ENCODE assay signal across 22 mouse cellular contexts in genomic region chr3:153144217-153144616, GRCm38 (mm10).
DNase-seq lines count a peak whose midpoint lies in the region; ATAC-seq lines count a peak whose summit lies in the region.
"Had no signal": no experiment of that assay in that cellular context is flagged by ENCODE, and none has a peak within 500 bp of the region (broad histone marks: within the 10 kb centered on the region; RNA-seq: fewer than 3 reads in every experiment).

No protein-coding gene starts in this region.

- DNase-seq in forebrain, embryonic 14.5 days (ENCODE audit: low spot score), result peak; percentile 22
- DNase-seq in midbrain, embryonic 14.5 days, result peak; percentile 51
- no peak for DNase-seq in midbrain, embryonic 11.5 days (ENCODE audit: low spot score, missing footprints)
- DNase-seq in embryonic facial prominence, embryonic 10.5 days (ENCODE audit: low spot score), result peak; percentile 3
- peak; percentile 71 for DNase-seq in layer of hippocampus, adult 9-11 months
- no peak for DNase-seq in lung, postnatal 10 days
- DNase-seq in spleen, postnatal 4 days (ENCODE audit: low spot score in 2 of 2), result no peak
- DNase-seq: adrenal gland, postnatal 25 days; cerebellum, postnatal 25 days; gastrocnemius, adult 2 months; kidney, adult 2 months; kidney, postnatal 25 days; liver; lung, adult 18-20 months; lung, postnatal 36 days; spleen, adult 18-20 months had no signal

- WGBS in forebrain, embryonic 14.5 days, result 61% methylated on average over 10 of the region's 10 CpGs
- 61% methylated on average over 10 of the region's 10 CpGs for WGBS in forebrain, embryonic 15.5 days
- 62% methylated on average over 10 of the region's 10 CpGs for WGBS in midbrain, embryonic 14.5 days
- 86% methylated on average over 10 of the region's 10 CpGs for WGBS in midbrain, embryonic 11.5 days
- WGBS in embryonic facial prominence, embryonic 10.5 days, result 82% methylated on average over 10 of the region's 10 CpGs

- no peak overlapping the region for H3K9ac ChIP-seq in forebrain, embryonic 14.5 days (ENCODE audit: low read length)
- no peak overlapping the region for H3K9ac ChIP-seq in forebrain, embryonic 15.5 days (replicated peaks)
- no peak overlapping the region for H3K9ac ChIP-seq in midbrain, embryonic 14.5 days (replicated peaks; ENCODE audit: low read length)
- no peak overlapping the region for H3K9ac ChIP-seq in midbrain, embryonic 11.5 days (ENCODE audit: low read length)
- H3K9ac ChIP-seq: heart, embryonic 15.5 days; midbrain, embryonic 12.5 days had no signal

- H3K36me3 ChIP-seq in forebrain, embryonic 14.5 days (ENCODE audit: control insufficient read depth, insufficient read depth, low read length), result no peaks in the 10 kb centered on the region
- no peaks in the 10 kb centered on the region for H3K36me3 ChIP-seq in forebrain, embryonic 15.5 days
- no peaks in the 10 kb centered on the region for H3K36me3 ChIP-seq in midbrain, embryonic 14.5 days (ENCODE audit: control insufficient read depth, insufficient read depth, low read length)
- no peaks in the 10 kb centered on the region for H3K36me3 ChIP-seq in midbrain, embryonic 11.5 days (ENCODE audit: control insufficient read depth, insufficient read depth, low read length)
- H3K36me3 ChIP-seq in embryonic facial prominence, embryonic 10.5 days (replicated peaks), result no peaks in the 10 kb centered on the region
- H3K36me3 ChIP-seq: heart, embryonic 15.5 days; midbrain, embryonic 12.5 days had no signal

- no peak overlapping the region for H3K27ac ChIP-seq in forebrain, embryonic 14.5 days (ENCODE audit: low read depth, low read length)
- no peak overlapping the region for H3K27ac ChIP-seq in forebrain, embryonic 15.5 days (replicated peaks)
- no peak overlapping the region for H3K27ac ChIP-seq in midbrain, embryonic 14.5 days (replicated peaks; ENCODE audit: low read depth, low read length)
- no peak overlapping the region for H3K27ac ChIP-seq in midbrain, embryonic 11.5 days (ENCODE audit: low read depth, low read length)
- H3K27ac ChIP-seq in embryonic facial prominence, embryonic 10.5 days (replicated peaks), result no peak overlapping the region
- H3K27ac ChIP-seq: gastrocnemius, adult 2 months; heart, embryonic 15.5 days; midbrain, embryonic 12.5 days had no signal

- H3K4me2 ChIP-seq in forebrain, embryonic 14.5 days (ENCODE audit: low read length), result no peak overlapping the region
- no peak overlapping the region for H3K4me2 ChIP-seq in forebrain, embryonic 15.5 days (replicated peaks)
- H3K4me2 ChIP-seq in midbrain, embryonic 14.5 days (ENCODE audit: low read length), result no peak overlapping the region
- no peak overlapping the region for H3K4me2 ChIP-seq in midbrain, embryonic 11.5 days
- H3K4me2 ChIP-seq: heart, embryonic 15.5 days; midbrain, embryonic 12.5 days had no signal

- H3K9me3 ChIP-seq in forebrain, embryonic 14.5 days (replicated peaks; ENCODE audit: control insufficient read depth, low read length), result no peaks in the 10 kb centered on the region
- no peaks in the 10 kb centered on the region for H3K9me3 ChIP-seq in forebrain, embryonic 15.5 days
- H3K9me3 ChIP-seq in midbrain, embryonic 14.5 days (ENCODE audit: control insufficient read depth, low read length), result no peaks in the 10 kb centered on the region
- H3K9me3 ChIP-seq in midbrain, embryonic 11.5 days (ENCODE audit: control insufficient read depth, low read length), result no peaks in the 10 kb centered on the region
- H3K9me3 ChIP-seq in embryonic facial prominence, embryonic 10.5 days, result no peaks in the 10 kb centered on the region
- H3K9me3 ChIP-seq: heart, embryonic 15.5 days; midbrain, embryonic 12.5 days had no signal

- no peak overlapping the region for H3K4me3 ChIP-seq in forebrain, embryonic 14.5 days (ENCODE audit: low read depth, low read length)
- H3K4me3 ChIP-seq in forebrain, embryonic 15.5 days, result no peak overlapping the region
- H3K4me3 ChIP-seq in midbrain, embryonic 14.5 days (replicated peaks; ENCODE audit: low read depth, low read length), result no peak overlapping the region
- H3K4me3 ChIP-seq in midbrain, embryonic 11.5 days (ENCODE audit: low read depth, low read length), result no peak overlapping the region
- H3K4me3 ChIP-seq in embryonic facial prominence, embryonic 10.5 days, result no peak overlapping the region
- H3K4me3 ChIP-seq: gastrocnemius, adult 2 months; heart, embryonic 15.5 days; midbrain, embryonic 12.5 days had no signal

- no peaks in the 10 kb centered on the region for H3K4me1 ChIP-seq in forebrain, embryonic 14.5 days (ENCODE audit: control insufficient read depth, insufficient read depth, low read length)
- 0 out of 2 replicates have a peak, but pooled peaks cover 4% of the 10 kb centered on the region for H3K4me1 ChIP-seq in forebrain, embryonic 15.5 days
- H3K4me1 ChIP-seq in midbrain, embryonic 14.5 days (ENCODE audit: control insufficient read depth, insufficient read depth, low read length), result no peaks in the 10 kb centered on the region
- no peaks in the 10 kb centered on the region for H3K4me1 ChIP-seq in midbrain, embryonic 11.5 days (ENCODE audit: control insufficient read depth, insufficient read depth, low read length)
- H3K4me1 ChIP-seq in embryonic facial prominence, embryonic 10.5 days, result peaks cover 5% of the 10 kb centered on the region
- H3K4me1 ChIP-seq: heart, embryonic 15.5 days; midbrain, embryonic 12.5 days had no signal

- ATAC-seq in forebrain, embryonic 14.5 days, result no peak
- ATAC-seq in forebrain, embryonic 15.5 days (replicated peaks), result no peak
- ATAC-seq in midbrain, embryonic 14.5 days (ENCODE audit: low FRiP score, low TSS enrichment), result no peak
- no peak for ATAC-seq in midbrain, embryonic 11.5 days (ENCODE audit: low FRiP score)
- ATAC-seq: activated CD4-positive, CD25-positive, alpha-beta regulatory T cell, adult 4 months; forebrain, embryonic 16.5 days had no signal

- H3K27me3 ChIP-seq in forebrain, embryonic 14.5 days (replicated peaks; ENCODE audit: control insufficient read depth, insufficient read depth, low read length), result no peaks in the 10 kb centered on the region
- H3K27me3 ChIP-seq in forebrain, embryonic 15.5 days, result no peaks in the 10 kb centered on the region
- no peaks in the 10 kb centered on the region for H3K27me3 ChIP-seq in midbrain, embryonic 14.5 days (ENCODE audit: control insufficient read depth, insufficient read depth, low read length)
- H3K27me3 ChIP-seq in midbrain, embryonic 11.5 days (ENCODE audit: control insufficient read depth, insufficient read depth, low read length), result no peaks in the 10 kb centered on the region
- no peaks in the 10 kb centered on the region for H3K27me3 ChIP-seq in embryonic facial prominence, embryonic 10.5 days (replicated peaks; ENCODE audit: low read depth, poor library complexity, severe bottlenecking)
- H3K27me3 ChIP-seq: CH12.LX; heart, embryonic 15.5 days; midbrain, embryonic 12.5 days had no signal

Comparison
In these comparisons a context has a peak if more than half of its experiments do, and no peak if none do; other contexts are left out.
1. DNase-seq: peak in forebrain, embryonic 14.5 days (single experiment), midbrain, embryonic 14.5 days (single experiment), embryonic facial prominence, embryonic 10.5 days (single experiment) and layer of hippocampus, adult 9-11 months (single experiment); none in midbrain, embryonic 11.5 days (single experiment), lung, postnatal 10 days (single experiment) and spleen, postnatal 4 days (0 of 2).